Mouse (Mus musculus) MEL (cell line): ENCODE data around the gene Pdss2. TPM values are rescaled to one million over a fixed set of nuclear protein-coding genes. Genes with fewer than 3 reads are reported as not detected.

ENCODE experiments used
- DNase-seq: peaks from one replicate; pipeline ENCODE4 v3.0.0; 2011; ENCODE audit warnings: low read depth, low spot score
- H3K27ac ChIP-seq: 2 replicates; pipeline ENCODE4 v1.5.1; 2012; ENCODE audit warnings: low read depth, mild to moderate bottlenecking, control low read depth, low read length, moderate library complexity; ENCODE audit not compliant: control insufficient read depth
- H3K27me3 ChIP-seq, 2 experiments: fragments of 150-350 bp in 1 of 2; sonication (generic) in 1 of 2; 2 replicates each; pipeline ENCODE4 v1.6.1; 2012; ENCODE audit warnings: low read length in 2 of 2, mild to moderate bottlenecking in 2 of 2, improper control_type of control experiment in 1 of 2, moderate library complexity in 1 of 2; ENCODE audit not compliant: insufficient read depth in 2 of 2, control insufficient read depth in 1 of 2
- H3K36me3 ChIP-seq, 2 experiments: 2 replicates each; pipeline ENCODE4 v1.6.1; 2012 to 2014; ENCODE audit warnings: low read length in 2 of 2, improper control_type of control experiment in 1 of 2, inconsistent platforms in 1 of 2, mild to moderate bottlenecking in 1 of 2; ENCODE audit not compliant: insufficient read depth in 2 of 2, control insufficient read depth in 1 of 2
- H3K4me1 ChIP-seq, 2 experiments: fragments of 150-350 bp in 1 of 2; sonication (generic) in 1 of 2; 2 replicates each; pipeline ENCODE4 v1.6.1; 2012; ENCODE audit warnings: low read length in 2 of 2, improper control_type of control experiment in 1 of 2, mild to moderate bottlenecking in 1 of 2; ENCODE audit not compliant: insufficient read depth in 2 of 2, control insufficient read depth in 1 of 2
- H3K4me3 ChIP-seq, 2 experiments: fragments of 150-350 bp in 1 of 2; sonication (generic) in 1 of 2; 2 replicates each; pipeline ENCODE4 v1.5.1; 2012; ENCODE audit warnings: low read depth in 2 of 2, low read length in 2 of 2, mild to moderate bottlenecking in 2 of 2, moderate library complexity in 2 of 2, control low read depth in 1 of 2, improper control_type of control experiment in 1 of 2; ENCODE audit not compliant: control insufficient read depth in 1 of 2, insufficient read depth in 1 of 2
- H3K79me2 ChIP-seq: 2 replicates; pipeline ENCODE4 v1.6.1; 2012; ENCODE audit warnings: mild to moderate bottlenecking, low read length, moderate library complexity; ENCODE audit not compliant: control insufficient read depth, poor library complexity, insufficient read depth
- H3K9ac ChIP-seq: 2 replicates; pipeline ENCODE4 v1.6.1; 2012; ENCODE audit warnings: low read depth, mild to moderate bottlenecking, control low read depth, low read length, moderate library complexity; ENCODE audit not compliant: control insufficient read depth, poor library complexity, severe bottlenecking
- H3K9me3 ChIP-seq: fragments of 150-350 bp; sonication (generic); replicated peaks from 2 replicates; pipeline ENCODE4 v1.6.1; 2012; ENCODE audit warnings: mild to moderate bottlenecking, low read length, improper control_type of control experiment, moderate library complexity; ENCODE audit not compliant: insufficient read depth
- BHLHE40 ChIP-seq: IDR thresholded peaks from 2 replicates; pipeline ENCODE4 v1.6.1; 2012; ENCODE audit warnings: low read depth, mild to moderate bottlenecking, inconsistent platforms, low read length, improper control_type of control experiment, borderline replicate concordance
- CHD1 ChIP-seq: IDR thresholded peaks from 2 replicates; pipeline ENCODE4 v1.6.1; 2012; ENCODE audit warnings: low read depth, mild to moderate bottlenecking, inconsistent platforms, low read length, improper control_type of control experiment
- CHD2 ChIP-seq: IDR thresholded peaks from 2 replicates; pipeline ENCODE4 v1.6.1; 2011; ENCODE audit warnings: low read length, improper control_type of control experiment
- E2F4 ChIP-seq: IDR thresholded peaks from 2 replicates; pipeline ENCODE4 v1.6.1; 2011; ENCODE audit warnings: low read depth, low read length, improper control_type of control experiment, borderline replicate concordance
- ELF1 ChIP-seq: IDR thresholded peaks from 2 replicates; pipeline ENCODE4 v1.6.1; 2014; ENCODE audit warnings: low read depth, mild to moderate bottlenecking, inconsistent platforms, low read length, improper control_type of control experiment, moderate library complexity
- EP300 ChIP-seq, 2 experiments: IDR thresholded peaks; 2 replicates each; pipeline ENCODE4 v1.6.1; 2011; ENCODE audit warnings: improper control_type of control experiment in 2 of 2, low read length in 2 of 2, low read depth in 1 of 2, mild to moderate bottlenecking in 1 of 2
- ETS1 ChIP-seq: IDR thresholded peaks from 2 replicates; pipeline ENCODE4 v1.6.1; 2012; ENCODE audit warnings: low read depth, mild to moderate bottlenecking, inconsistent platforms, low read length, improper control_type of control experiment, moderate library complexity
- GATA1 ChIP-seq: IDR thresholded peaks from 2 replicates; pipeline ENCODE4 v1.6.1; 2011; ENCODE audit warnings: low read depth, low read length, improper control_type of control experiment
- HCFC1 ChIP-seq: IDR thresholded peaks from 2 replicates; pipeline ENCODE4 v1.6.1; 2012; ENCODE audit warnings: low read depth, mild to moderate bottlenecking, inconsistent platforms, low read length, improper control_type of control experiment, moderate library complexity
- JUND ChIP-seq: IDR thresholded peaks from 2 replicates; pipeline ENCODE4 v1.6.1; 2011; ENCODE audit warnings: low read depth, mild to moderate bottlenecking, improper control_type of control experiment, low read length
- KAT2A ChIP-seq: conservative IDR thresholded peaks from 2 replicates; pipeline ENCODE4 v1.6.1; 2012; ENCODE audit warnings: low read depth, low read length, improper control_type of control experiment, inconsistent platforms
- MAX ChIP-seq: IDR thresholded peaks from 2 replicates; pipeline ENCODE4 v1.6.1; 2011; ENCODE audit warnings: low read length, improper control_type of control experiment
- MXI1 ChIP-seq: IDR thresholded peaks from 2 replicates; pipeline ENCODE4 v1.6.1; 2011; ENCODE audit warnings: mild to moderate bottlenecking, low read depth, low read length, improper control_type of control experiment
- MYC ChIP-seq: IDR thresholded peaks from 2 replicates; pipeline ENCODE4 v1.6.1; 2011; ENCODE audit warnings: low read depth, mild to moderate bottlenecking, low read length, improper control_type of control experiment, moderate library complexity
- NRF1 ChIP-seq: IDR thresholded peaks from 2 replicates; pipeline ENCODE4 v1.6.1; 2014; ENCODE audit warnings: low read depth, mild to moderate bottlenecking, inconsistent platforms, low read length, improper control_type of control experiment, moderate library complexity; ENCODE audit not compliant: poor library complexity, insufficient read depth, severe bottlenecking
- POLR2A ChIP-seq, 2 experiments: IDR thresholded peaks; 2 replicates each; pipeline ENCODE4 v1.6.1; 2011 to 2012; ENCODE audit warnings: low read length in 2 of 2, mild to moderate bottlenecking in 2 of 2, control low read depth in 1 of 2, improper control_type of control experiment in 1 of 2, low read depth in 1 of 2, moderate library complexity in 1 of 2; ENCODE audit not compliant: control insufficient read depth in 1 of 2, insufficient read depth in 1 of 2, poor library complexity in 1 of 2
- POLR2AphosphoS2 ChIP-seq: IDR thresholded peaks from 2 replicates; pipeline ENCODE4 v1.6.1; 2011; ENCODE audit warnings: low read length, improper control_type of control experiment
- POLR2AphosphoS5 ChIP-seq: IDR thresholded peaks from 2 replicates; pipeline ENCODE4 v1.6.1; 2012; ENCODE audit warnings: low read depth, borderline replicate concordance, mild to moderate bottlenecking, inconsistent platforms, low read length, moderate library complexity, mixed read lengths
- RCOR1 ChIP-seq: IDR thresholded peaks from 2 replicates; pipeline ENCODE4 v1.6.1; 2012; ENCODE audit warnings: low read depth, mild to moderate bottlenecking, inconsistent platforms, low read length, improper control_type of control experiment
- SIN3A ChIP-seq: IDR thresholded peaks from 2 replicates; pipeline ENCODE4 v1.6.1; 2012; ENCODE audit warnings: low read length, improper control_type of control experiment, inconsistent platforms
- SMC3 ChIP-seq: IDR thresholded peaks from 2 replicates; pipeline ENCODE4 v1.6.1; 2011; ENCODE audit warnings: low read depth, low read length, improper control_type of control experiment
- TAL1 ChIP-seq: IDR thresholded peaks from 2 replicates; pipeline ENCODE4 v1.6.1; 2012; ENCODE audit warnings: mild to moderate bottlenecking, inconsistent platforms, low read length, moderate library complexity, mixed read lengths
- TCF12 ChIP-seq: IDR thresholded peaks from 2 replicates; pipeline ENCODE4 v1.6.1; 2014; ENCODE audit warnings: low read depth, mild to moderate bottlenecking, inconsistent platforms, low read length, improper control_type of control experiment, moderate library complexity
- UBTF ChIP-seq: IDR thresholded peaks from 2 replicates; pipeline ENCODE4 v1.6.1; 2012; ENCODE audit warnings: low read depth, mild to moderate bottlenecking, inconsistent platforms, low read length, improper control_type of control experiment, moderate library complexity, borderline replicate concordance; ENCODE audit not compliant: insufficient read depth
- USF1 ChIP-seq: IDR thresholded peaks from 2 replicates; pipeline ENCODE4 v1.6.1; 2014; ENCODE audit warnings: low read depth, mild to moderate bottlenecking, inconsistent platforms, low read length, improper control_type of control experiment, moderate library complexity
- USF2 ChIP-seq, 2 experiments: IDR thresholded peaks; 2 replicates each; pipeline ENCODE4 v1.6.1; 2011 to 2012; ENCODE audit warnings: improper control_type of control experiment in 2 of 2, low read length in 2 of 2, borderline replicate concordance in 1 of 2, inconsistent platforms in 1 of 2, low read depth in 1 of 2, mild to moderate bottlenecking in 1 of 2; ENCODE audit not compliant: insufficient read depth in 1 of 2
- ZKSCAN1 ChIP-seq: IDR thresholded peaks from 2 replicates; pipeline ENCODE4 v1.6.1; 2012; ENCODE audit warnings: low read depth, mild to moderate bottlenecking, inconsistent platforms, low read length, improper control_type of control experiment, moderate library complexity
- ZMIZ1 ChIP-seq: IDR thresholded peaks from 2 replicates; pipeline ENCODE4 v1.6.1; 2012; ENCODE audit warnings: low read depth, mild to moderate bottlenecking, inconsistent platforms, low read length, improper control_type of control experiment, moderate library complexity
- polyA plus RNA-seq, 2 experiments: library from polyadenylated mRNA; stranded (reverse) in 1 of 2; unstranded in 1 of 2; fragments of >175 nt in 1 of 2; fragments of >200 nt in 1 of 2; gene quantifications; 2 replicates each; pipeline versions ENCODE4 v1.2.1 to v1.2.4; 2012; ENCODE audit warnings: low replicate concordance in 2 of 2, low read depth in 1 of 2; ENCODE audit not compliant: insufficient read length in 2 of 2, insufficient read depth in 1 of 2, missing spikeins in 1 of 2
- total RNA-seq: library from RNA; depleted of rRNA; stranded (reverse); fragments of 300-350 nt; gene quantifications from 2 replicates; pipeline ENCODE4 v1.2.3, GENCODE M21; 2012

Pdss2 gene
- total and polyA plus RNA-seq, 3 experiments, result 14.3 to 14.8 TPM; not detected in 1

GRCm38 (mm10) chr10:43312211-43312610 is 90.9 kb downstream of the Pdss2 start:
- no peak for TF ChIP-seq MYC
- TF ChIP-seq E2F4, result no peak
- TF ChIP-seq MXI1, result no peak
- no peak for TF ChIP-seq UBTF
- TF ChIP-seq EP300 (IDR thresholded peaks at IDR 0.05; ENCODE audit: low read depth in 1 of 2, low read length in 2 of 2), result no peak
- no peak for TF ChIP-seq ZMIZ1
- TF ChIP-seq USF1, result no peak
- TF ChIP-seq ZKSCAN1, result no peak
- no peak for TF ChIP-seq POLR2AphosphoS2
- TF ChIP-seq HCFC1, result no peak
- no peak for TF ChIP-seq CHD2
- TF ChIP-seq CHD1, result no peak
- TF ChIP-seq SMC3, result no peak
- no peak for TF ChIP-seq TAL1
- no peak for TF ChIP-seq USF2 (IDR thresholded peaks at IDR 0.05; ENCODE audit: borderline replicate concordance in 1 of 2, insufficient read depth in 1 of 2, low read depth in 1 of 2, low read length in 2 of 2)
- Histone ChIP-seq H3K79me2 (no peaks in the 10 kb centered on the region), H3K9ac (no peak overlapping the region), H3K36me3 (peaks cover 0 to 9% of the 10 kb centered on the region in 2 experiments; a peak in 2 of 4 replicates), H3K27me3 (no peaks in the 10 kb centered on the region), H3K9me3 (no peaks in the 10 kb centered on the region), H3K27ac (no peak overlapping the region), H3K4me1 (peaks cover 4 to 8% of the 10 kb centered on the region in 2 experiments; a peak in 3 of 4 replicates), H3K4me3 (no peak overlapping the region)
- DNase-seq, result no peak

GRCm38 (mm10) chr10:43312658-43313417 is 91.6 kb downstream of the Pdss2 start:
- DNase-seq, result peak; percentile 85
- Histone ChIP-seq H3K9me3 (no peaks in the 10 kb centered on the region), H3K4me3 (peak overlapping the region in 1 of 2 experiments; percentile 35; a peak in 1 of 4 replicates), H3K79me2 (no peaks in the 10 kb centered on the region), H3K4me1 (peaks cover 4 to 8% of the 10 kb centered on the region in 2 experiments; a peak in 3 of 4 replicates), H3K9ac (no peak overlapping the region), H3K36me3 (peaks cover 0 to 9% of the 10 kb centered on the region in 2 experiments; a peak in 2 of 4 replicates), H3K27me3 (no peaks in the 10 kb centered on the region), H3K27ac (no peak overlapping the region)
- no peak for TF ChIP-seq CHD2
- TF ChIP-seq NRF1, result peak; percentile 50; the same call in 1 of the 2 replicates
- no peak for TF ChIP-seq JUND
- no peak for TF ChIP-seq TCF12
- peak; percentile 48; the same call in 1 of the 2 replicates for TF ChIP-seq SIN3A
- TF ChIP-seq MAX, result peak; percentile 18; the same call in 1 of the 2 replicates
- TF ChIP-seq TAL1, result no peak
- no peak for TF ChIP-seq POLR2AphosphoS5
- TF ChIP-seq ZKSCAN1, result no peak
- TF ChIP-seq KAT2A, result no peak
- no peak for TF ChIP-seq CHD1
- TF ChIP-seq POLR2A (IDR thresholded peaks at IDR 0.05; ENCODE audit: control insufficient read depth in 1 of 2, insufficient read depth in 1 of 2, low read depth in 1 of 2, low read length in 2 of 2, poor library complexity in 1 of 2), result no peak
- TF ChIP-seq RCOR1, result 0 out of 2 replicates have a peak, but pooled peaks have one; percentile 18
- no peak; the same call in 1 of the 2 replicates for TF ChIP-seq HCFC1
- no peak for TF ChIP-seq USF1
- TF ChIP-seq ETS1, result 0 out of 2 replicates have a peak, but pooled peaks have one; percentile 12
- TF ChIP-seq MXI1, result peak; percentile 51; the same call in 1 of the 2 replicates
- TF ChIP-seq BHLHE40, result 0 out of 2 replicates have a peak, but pooled peaks have one; percentile 11
- TF ChIP-seq GATA1, result peak; percentile 50
- 0 out of 2 replicates have a peak, but pooled peaks have one; percentile 13 for TF ChIP-seq MYC
- TF ChIP-seq ELF1, result peak; percentile 67; the same call in 1 of the 2 replicates
- no peak for TF ChIP-seq UBTF
